Mouse (Mus musculus) embryonic fibroblast, embryonic 13.5 days (primary cell): Measurements from ENCODE around the gene Slc16a1. TPM values are rescaled to one million over a fixed set of nuclear protein-coding genes. Genes with fewer than 3 reads are reported as not detected.
"Not testable (repeated sequence)": the region's sequence is repeated elsewhere in the genome, so short reads cannot be mapped to it uniquely, and the experiment has no call there.

Source experiments
- H3K27ac ChIP-seq: 2 replicates; pipeline ENCODE4 v1.5.1; 2012; ENCODE audit warnings: low read length, control low read depth, inconsistent platforms; ENCODE audit not compliant: insufficient read depth
- H3K4me1 ChIP-seq: 2 replicates; pipeline ENCODE4 v1.6.1; 2011; ENCODE audit warnings: low read length; ENCODE audit not compliant: control insufficient read depth, insufficient read depth
- H3K4me3 ChIP-seq: 2 replicates; pipeline ENCODE4 v1.5.1; 2011; ENCODE audit warnings: mild to moderate bottlenecking, control low read depth, low read length; ENCODE audit not compliant: insufficient read depth
- CTCF ChIP-seq: IDR thresholded peaks from 2 replicates; pipeline ENCODE4 v1.5.1; 2011; ENCODE audit warnings: mild to moderate bottlenecking, control low read depth, low read length, moderate library complexity, borderline replicate concordance; ENCODE audit not compliant: insufficient read depth
- POLR2A ChIP-seq: IDR thresholded peaks from 2 replicates; pipeline ENCODE4 v1.6.1; 2011; ENCODE audit warnings: low read depth, mild to moderate bottlenecking, control low read depth, low read length, moderate library complexity
- polyA plus RNA-seq: library from polyadenylated mRNA; stranded (reverse); fragments of >200 nt; gene quantifications from 2 replicates; pipeline ENCODE4 v1.2.4, GENCODE M21; 2011; ENCODE audit warnings: low read depth; ENCODE audit not compliant: missing spikeins, insufficient read length

The Slc16a1 gene
- polyA plus RNA-seq, 1 experiment: 25.2 TPM

GRCm38 (mm10) chr3:104703941-104704340 lies 65.5 kb downstream of the Slc16a1 start:
- Histone ChIP-seq H3K27ac (no peak overlapping the region), H3K4me3 (no peak overlapping the region), H3K4me1 (no peaks in the 10 kb centered on the region; the same call in 1 of the 2 replicates)
- TF ChIP-seq CTCF (no peak), POLR2A (no peak)

- Histone ChIP-seq H3K27ac (no peak overlapping the region), H3K4me1 (no peaks in the 10 kb centered on the region), H3K4me3 (no peak overlapping the region)
- TF ChIP-seq POLR2A (no peak), CTCF (no peak)
Measured at GRCm38 (mm10) chr3:104706446-104706845, 68.0 kb downstream of the Slc16a1 start.

GRCm38 (mm10) chr3:104706951-104707771 lies 68.7 kb downstream of the Slc16a1 start:
- not testable (repeated sequence) for H3K4me1 ChIP-seq, H3K27ac ChIP-seq, H3K4me3 ChIP-seq

GRCm38 (mm10) chr3:104707772-104708144 lies 69.3 kb downstream of the Slc16a1 start:
- not testable (repeated sequence) for H3K27ac ChIP-seq, H3K4me3 ChIP-seq, H3K4me1 ChIP-seq

Other genes starting within 250 kb of the Slc16a1 start
- 13.7 and 18.5 TPM in 2 replicates for gene Lrig2, start 126.8 kb upstream of the Slc16a1 start, polyA plus RNA-seq
- gene Ppm1j, start 142.4 kb downstream of the Slc16a1 start, polyA plus RNA-seq: 4.7 and 6.3 TPM in 2 replicates
- 0.12 and 0.32 TPM in 2 replicates for gene Fam19a3, start 143.2 kb downstream of the Slc16a1 start, polyA plus RNA-seq
- 439 and 560 TPM in 2 replicates for gene Rhoc, start 149.7 kb downstream of the Slc16a1 start, polyA plus RNA-seq
- gene Mov10, start 179.9 kb downstream of the Slc16a1 start, polyA plus RNA-seq: 21.3 and 25.8 TPM in 2 replicates
- gene St7l, start 225.3 kb downstream of the Slc16a1 start, polyA plus RNA-seq: 23.4 and 33.0 TPM in 2 replicates
- gene Capza1, start 225.8 kb downstream of the Slc16a1 start, polyA plus RNA-seq: 230 and 240 TPM in 2 replicates